Comparison of ENCODE assay signal across 8 mouse cellular contexts in the genomic region with DNA sequence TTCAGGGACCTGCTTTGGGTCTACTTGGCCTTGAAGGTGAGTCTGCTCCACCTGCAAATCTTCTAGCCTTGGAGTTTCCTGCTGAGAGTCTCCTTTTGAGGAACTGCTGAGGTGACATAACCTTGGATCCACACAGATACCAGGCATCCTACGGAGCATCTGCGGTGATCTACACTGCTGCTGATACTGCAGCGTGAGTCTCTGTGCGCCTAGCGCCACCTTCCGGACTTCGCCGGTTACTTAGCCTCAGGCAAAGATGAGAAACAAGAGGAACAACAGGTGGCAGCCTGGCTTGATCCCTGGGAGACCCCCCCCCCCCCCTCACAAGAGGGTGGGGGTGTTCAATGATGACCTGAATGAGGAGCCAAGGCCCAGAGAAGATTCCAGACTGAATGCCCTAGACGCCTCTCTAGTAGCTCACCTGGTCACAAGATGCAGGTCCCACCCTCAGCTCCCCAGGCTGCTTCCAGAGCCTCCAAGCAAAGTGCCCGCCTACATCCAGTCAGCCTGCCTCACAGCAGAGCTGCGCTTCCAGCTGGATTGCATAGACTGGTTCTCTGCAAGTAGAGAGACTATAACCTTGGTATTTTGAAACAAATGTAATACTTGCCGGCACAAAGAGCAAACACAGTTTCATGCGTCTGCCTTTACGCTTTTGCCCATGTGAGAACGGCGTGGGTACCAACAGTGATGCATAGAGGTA. TPM values are rescaled to one million over a fixed set of nuclear protein-coding genes. Genes with fewer than 3 reads are reported as not detected.
DNase-seq lines count a peak whose midpoint lies in the region; ATAC-seq and TF ChIP-seq lines count a peak whose summit lies in the region.

No protein-coding gene starts in this region.

- no peak overlapping the region for H3K27ac ChIP-seq in hindbrain, embryonic 10.5 days
- no peak overlapping the region for H3K27ac ChIP-seq in hindbrain, embryonic 12.5 days
- no peak overlapping the region for H3K27ac ChIP-seq in cortical plate, adult 2 months (ENCODE audit: insufficient read depth, low read length)

- no peaks in the 10 kb centered on the region for H3K36me3 ChIP-seq in hindbrain, embryonic 10.5 days
- H3K36me3 ChIP-seq in hindbrain, embryonic 12.5 days: no peaks in the 10 kb centered on the region

- no peak overlapping the region for H3K4me2 ChIP-seq in hindbrain, embryonic 12.5 days (replicated peaks)

- H3K9ac ChIP-seq in hindbrain, embryonic 12.5 days: no peak overlapping the region

- H3K27me3 ChIP-seq in hindbrain, embryonic 10.5 days (ENCODE audit: insufficient read depth, poor library complexity, severe bottlenecking): peaks cover 9% of the 10 kb centered on the region
- peaks cover 7% of the 10 kb centered on the region; the same call in 1 of the 2 replicates for H3K27me3 ChIP-seq in hindbrain, embryonic 12.5 days

- DNase-seq in hindbrain, embryonic 10.5 days (ENCODE audit: low spot score): peak; percentile 56
- DNase-seq in R1 (ENCODE audit: low read depth, low spot score): peak; percentile 83
- DNase-seq in heart, postnatal 4 days: peak; percentile 56
- DNase-seq in left cerebral cortex, postnatal 36 days (ENCODE audit: low spot score in 2 of 2): peak; percentile 68 to 70
- DNase-seq in naive thymus-derived CD4-positive, alpha-beta T cell, adult 2 months (ENCODE audit: low read depth): peak; percentile 34
- peak; percentile 73 for DNase-seq in testis, postnatal 10 days (ENCODE audit: low spot score)

- peak; percentile 81 for TF ChIP-seq CTCF in cortical plate, adult 2 months (IDR thresholded peaks at IDR 0.05; ENCODE audit: extremely low read depth, insufficient read depth, low read length)

- 33% methylated on average over 16 of the region's 16 CpGs for WGBS in hindbrain, embryonic 10.5 days
- 34% methylated on average over 16 of the region's 16 CpGs for WGBS in hindbrain, embryonic 12.5 days

- H3K9me3 ChIP-seq in hindbrain, embryonic 10.5 days: no peaks in the 10 kb centered on the region
- no peaks in the 10 kb centered on the region for H3K9me3 ChIP-seq in hindbrain, embryonic 12.5 days (replicated peaks)

- intact Hi-C loops in left cerebral cortex, postnatal 36 days (cut with DNase I): loop anchor here (10.0 kb wide), 1 partner anchor 438 kb away; a partner anchor contains a TSS

- 0 out of 2 replicates have a peak, but pooled peaks cover 3% of the 10 kb centered on the region for H3K4me1 ChIP-seq in hindbrain, embryonic 10.5 days (replicated peaks)
- no peaks in the 10 kb centered on the region for H3K4me1 ChIP-seq in hindbrain, embryonic 12.5 days
- H3K4me1 ChIP-seq in cortical plate, adult 2 months (ENCODE audit: control insufficient read depth, insufficient read depth, low read length): no peaks in the 10 kb centered on the region

- H3K4me3 ChIP-seq in hindbrain, embryonic 10.5 days: no peak overlapping the region
- no peak overlapping the region for H3K4me3 ChIP-seq in hindbrain, embryonic 12.5 days
- no peak overlapping the region for H3K4me3 ChIP-seq in cortical plate, adult 2 months (ENCODE audit: insufficient read depth, low read length)

- TF ChIP-seq POLR2A in cortical plate, adult 2 months (IDR thresholded peaks at IDR 0.05; ENCODE audit: extremely low read depth, insufficient read depth, low read length): no peak

- no peak for ATAC-seq in hindbrain, embryonic 12.5 days (ENCODE audit: low FRiP score)

RNA-seq across cellular contexts. Expression of a gene that starts 24.7 kb away (rescaled TPM):
- 40.6 and 42.8 TPM in 2 replicates for polyA plus RNA-seq in hindbrain, embryonic 10.5 days (2016; fragmentation: Nextera tagmentation; extraction: Ambion mirVana)
- 59.7 and 60.4 TPM in 2 replicates for polyA plus RNA-seq in hindbrain, embryonic 12.5 days (2016; fragmentation: Nextera tagmentation; extraction: Ambion mirVana)
- 55.0 and 55.4 TPM in 2 replicates for polyA plus RNA-seq in cortical plate, adult 2 months (2012; rRNA removed)
- total RNA-seq in heart, postnatal 4 days (2021): 10 to 100 TPM; 42.6 to 46.6 TPM
- 10 to 100 TPM; 54.5 to 57.6 TPM for total RNA-seq in left cerebral cortex, postnatal 36 days (2021)

RNA-seq across cellular contexts. Expression of a gene that starts 25.3 kb away (rescaled TPM):
- polyA plus RNA-seq in hindbrain, embryonic 10.5 days (2016; fragmentation: Nextera tagmentation; extraction: Ambion mirVana): 1.4 and 2.0 TPM in 2 replicates
- 2.0 and 2.3 TPM in 2 replicates for polyA plus RNA-seq in hindbrain, embryonic 12.5 days (2016; fragmentation: Nextera tagmentation; extraction: Ambion mirVana)
- polyA plus RNA-seq in cortical plate, adult 2 months (2012; rRNA removed): not detected in 2 replicates
- total RNA-seq in heart, postnatal 4 days (2021): not detected
- total RNA-seq in left cerebral cortex, postnatal 36 days (2021): not detected

RNA-seq across cellular contexts. Expression of a gene that starts 45.1 kb away (rescaled TPM):
- 15.8 and 21.2 TPM in 2 replicates for polyA plus RNA-seq in hindbrain, embryonic 10.5 days (2016; fragmentation: Nextera tagmentation; extraction: Ambion mirVana)
- polyA plus RNA-seq in hindbrain, embryonic 12.5 days (2016; fragmentation: Nextera tagmentation; extraction: Ambion mirVana): 25.6 and 27.2 TPM in 2 replicates
- 22.7 and 29.2 TPM in 2 replicates for polyA plus RNA-seq in cortical plate, adult 2 months (2012; rRNA removed)
- 10 to 100 TPM; 25.0 to 25.4 TPM for total RNA-seq in heart, postnatal 4 days (2021)
- 10 to 100 TPM; 15.5 to 17.7 TPM for total RNA-seq in left cerebral cortex, postnatal 36 days (2021)
